Mouse (Mus musculus): ENCODE measurements around the gene Rhbdf2. TPM values are rescaled to one million over a fixed set of nuclear protein-coding genes. Genes with fewer than 3 reads are reported as not detected.
"Not testable (repeated sequence)": the region's sequence is repeated elsewhere in the genome, so short reads cannot be mapped to it uniquely, and the experiment has no call there.

Gene Rhbdf2
- polyA plus RNA-seq, 1 experiment, result 22.5 TPM

- no peak for DNase-seq (ENCODE audit: low read depth, low spot score)
- WGBS, result 7% methylated on average over 40 of the region's 40 CpGs
Observed at GRCm38 (mm10) chr11:116623281-116624124, 3.3 kb downstream of the Rhbdf2 start.

GRCm38 (mm10) chr11:116621258-116621704, 5.5 kb downstream of the Rhbdf2 start:
- 4% methylated on average over 6 of the region's 6 CpGs for WGBS
- DNase-seq (ENCODE audit: low read depth, low spot score), result no peak

GRCm38 (mm10) chr11:116620559-116621253, 6.1 kb downstream of the Rhbdf2 start:
- 76% methylated on average over 10 of the region's 10 CpGs for WGBS
- DNase-seq (ENCODE audit: low read depth, low spot score), result no peak

DNA sequence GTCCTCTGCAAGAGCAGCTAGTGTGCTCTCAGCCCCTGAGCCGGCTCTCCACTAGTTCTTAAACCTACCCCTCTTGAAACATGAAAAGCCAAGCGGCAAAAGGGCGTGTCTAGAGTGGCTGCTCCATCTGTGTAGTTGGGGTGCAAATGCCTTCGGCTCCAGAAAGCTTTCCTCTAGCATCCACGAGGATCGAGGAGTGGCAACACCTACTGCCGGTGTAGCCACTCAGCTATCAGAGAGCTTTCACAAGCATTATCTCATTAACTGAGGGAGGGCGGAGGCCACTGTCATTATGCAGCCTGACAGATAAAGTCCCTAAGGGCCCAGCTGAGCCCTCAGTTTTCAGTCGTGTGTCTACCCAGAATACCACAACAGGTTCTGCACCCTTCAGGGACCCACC, 6.7 kb downstream of the Rhbdf2 start:
- 40% methylated on average over 9 of the region's 9 CpGs for WGBS
- no peak for DNase-seq (ENCODE audit: low read depth, low spot score)

GRCm38 (mm10) chr11:116619561-116619960, 7.3 kb downstream of the Rhbdf2 start:
- DNase-seq (ENCODE audit: low read depth, low spot score), result no peak
- WGBS, result 74% methylated on average over 8 of the region's 8 CpGs

- no peak for DNase-seq (ENCODE audit: low read depth, low spot score)
- WGBS, result 80% methylated on average over 7 of the region's 7 CpGs
Observed at GRCm38 (mm10) chr11:116619156-116619555, 7.7 kb downstream of the Rhbdf2 start.

- no peak for DNase-seq (ENCODE audit: low read depth, low spot score)
Observed at GRCm38 (mm10) chr11:116618666-116619065, 8.2 kb downstream of the Rhbdf2 start.

DNA sequence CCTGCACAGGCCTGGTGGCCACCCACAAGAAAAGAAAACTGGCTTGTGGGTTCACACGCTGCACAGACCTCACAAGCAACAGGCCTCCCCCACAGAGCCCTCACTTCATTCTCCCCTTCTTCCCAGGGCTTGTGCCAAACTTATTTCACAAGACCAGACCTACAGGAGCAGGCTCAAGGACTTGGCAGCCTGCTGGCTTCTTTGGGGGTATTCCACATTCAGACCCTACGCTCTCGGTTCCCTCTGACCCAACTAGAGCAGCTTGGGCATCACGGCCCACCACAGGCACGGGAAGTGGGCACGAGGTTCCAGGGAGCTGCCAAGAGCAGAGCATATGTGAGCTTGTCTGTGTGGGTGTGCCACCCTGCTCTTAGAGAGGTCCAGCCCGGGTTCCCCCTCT, 9.2 kb downstream of the Rhbdf2 start:
- DNase-seq (ENCODE audit: low read depth, low spot score), result no peak
- 69% methylated on average over 7 of the region's 7 CpGs for WGBS

More at GRCm38 (mm10) chr11:116618666-116619065, 8.2 kb downstream of the Rhbdf2 start:
- WGBS, result 95% methylated on average over 7 of the region's 7 CpGs

DNA sequence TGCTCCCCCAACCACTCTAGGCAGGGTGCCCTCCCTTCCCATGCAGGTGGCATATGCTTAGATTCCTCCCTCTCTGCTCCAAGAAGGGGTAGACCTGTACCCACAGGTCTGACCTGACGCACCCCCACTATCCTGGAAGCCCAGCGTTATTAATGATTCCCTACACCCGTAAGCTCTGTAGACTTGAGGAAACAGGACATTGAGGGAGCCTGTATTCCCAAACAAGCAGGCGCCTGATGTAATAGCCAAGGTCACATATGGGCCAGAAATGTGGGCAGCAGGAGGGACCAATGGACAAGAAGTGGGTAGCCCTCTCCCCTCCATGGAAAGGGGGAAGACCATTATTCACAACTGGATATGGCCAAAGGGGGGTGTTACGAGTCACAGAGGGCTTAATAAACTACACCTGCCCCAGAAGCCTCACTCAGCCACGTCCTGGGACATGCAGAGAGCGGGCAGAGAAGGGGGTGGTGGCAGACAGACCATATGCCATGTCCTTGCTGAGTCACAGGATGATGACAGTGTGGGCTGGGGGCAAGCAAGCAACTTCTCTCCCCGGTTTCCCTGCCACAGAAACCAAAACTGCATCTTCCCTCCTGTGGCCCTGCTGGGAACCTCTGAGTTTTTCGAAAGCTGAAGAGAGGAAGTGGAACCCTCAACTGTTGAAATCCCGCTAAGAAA, 10.2 kb downstream of the Rhbdf2 start:
- 65% methylated on average over 10 of the region's 10 CpGs for WGBS
- DNase-seq (ENCODE audit: low read depth, low spot score), result no peak

DNA sequence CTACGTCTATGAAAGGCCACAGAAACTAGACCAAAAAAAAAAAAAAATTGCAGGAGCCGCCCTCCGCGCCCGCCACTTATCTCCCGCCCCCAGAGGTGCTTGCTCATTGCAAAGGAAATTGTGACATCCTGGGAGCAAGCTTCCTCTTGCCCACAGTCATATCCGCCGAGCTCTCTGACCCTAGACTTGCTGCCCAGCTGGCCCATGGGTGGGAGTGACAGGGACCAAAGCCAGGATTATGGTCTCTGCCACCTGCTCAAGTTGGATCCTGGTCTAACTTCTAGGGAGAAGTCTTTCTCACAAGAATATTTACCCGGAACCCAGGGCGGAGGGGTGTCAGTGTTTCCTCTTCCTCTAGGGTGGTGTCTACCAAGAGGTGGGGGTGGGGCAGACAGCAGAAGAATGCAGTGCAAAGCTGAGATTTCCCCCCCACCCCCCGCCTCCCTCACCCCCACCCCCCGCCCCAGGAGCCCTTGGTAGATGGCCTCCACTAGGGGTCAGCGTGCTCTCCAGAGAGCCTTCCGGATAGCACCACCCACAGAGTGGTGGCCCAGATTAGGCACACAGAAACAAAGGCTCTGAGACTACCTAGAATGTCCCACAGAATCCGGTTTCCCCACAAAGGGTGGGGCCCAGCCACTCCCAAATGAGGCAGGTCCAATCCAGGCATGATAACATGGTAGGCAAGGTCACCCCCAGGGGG, 10.9 kb downstream of the Rhbdf2 start:
- whole genome bisulfite sequencing, result 18% methylated on average over 15 of the region's 15 CpGs
- DNase-seq (ENCODE audit: low read depth, low spot score), result no peak

DNA sequence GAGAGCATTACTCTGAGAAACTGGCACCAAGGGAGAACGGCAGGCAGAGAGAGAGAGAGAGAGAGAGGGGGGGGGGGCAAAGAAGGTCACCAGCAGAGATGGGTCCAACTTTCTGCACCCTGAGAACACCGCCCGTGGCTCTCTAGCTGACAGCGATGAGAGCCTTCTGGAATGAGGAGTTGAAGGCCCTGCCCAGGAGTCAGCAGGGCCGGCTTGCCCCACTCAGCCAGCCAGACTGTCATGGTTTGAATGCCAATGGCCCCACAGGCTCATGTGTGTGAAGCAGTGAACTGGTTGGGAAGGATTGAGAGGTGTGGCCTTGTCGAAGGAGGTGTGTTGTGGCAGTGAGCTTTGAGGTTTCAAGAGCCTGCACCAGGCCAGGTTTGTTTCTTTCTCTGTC, 13.6 kb downstream of the Rhbdf2 start:
- 94% methylated on average over 6 of the region's 6 CpGs for WGBS

GRCm38 (mm10) chr11:116612554-116612953, 14.3 kb downstream of the Rhbdf2 start:
- DNase-seq (ENCODE audit: low read depth, low spot score), result no peak
- 94% methylated on average over 1 of the region's 1 CpGs for WGBS

More for the DNA sequence above, 13.6 kb downstream of the Rhbdf2 start:
- DNase-seq (ENCODE audit: low read depth, low spot score), result no peak

GRCm38 (mm10) chr11:116611883-116612282, 14.9 kb downstream of the Rhbdf2 start:
- WGBS, result 88% methylated on average over 9 of the region's 9 CpGs
- no peak for DNase-seq (ENCODE audit: low read depth, low spot score)

- 90% methylated on average over 9 of the region's 9 CpGs for WGBS
- not testable (repeated sequence) for DNase-seq (ENCODE audit: low read depth, low spot score)
Observed at GRCm38 (mm10) chr11:116611168-116611567, 15.7 kb downstream of the Rhbdf2 start.

- DNase-seq (ENCODE audit: low read depth, low spot score), result no peak
- 84% methylated on average over 15 of the region's 15 CpGs for WGBS
Observed at GRCm38 (mm10) chr11:116609965-116610630, 16.7 kb downstream of the Rhbdf2 start.

GRCm38 (mm10) chr11:116607717-116608116, 19.1 kb downstream of the Rhbdf2 start:
- 93% methylated on average over 3 of the region's 3 CpGs for WGBS
- DNase-seq (ENCODE audit: low read depth, low spot score), result no peak

GRCm38 (mm10) chr11:116604097-116604496, 22.7 kb downstream of the Rhbdf2 start:
- DNase-seq (ENCODE audit: low read depth, low spot score), result no peak
- WGBS, result 93% methylated on average over 12 of the region's 12 CpGs

- 92% methylated on average over 10 of the region's 10 CpGs for WGBS
- DNase-seq (ENCODE audit: low read depth, low spot score), result no peak
Observed at GRCm38 (mm10) chr11:116603339-116603738, 23.5 kb downstream of the Rhbdf2 start.

GRCm38 (mm10) chr11:116602043-116602442, 24.8 kb downstream of the Rhbdf2 start:
- DNase-seq (ENCODE audit: low read depth, low spot score), result no peak
- whole genome bisulfite sequencing, result 92% methylated on average over 8 of the region's 8 CpGs

All from large intestine, adult 2 months (tissue).